Mouse (Mus musculus): ENCODE measurements around the gene Nav3.
"Not testable (repeated sequence)": the region's sequence is repeated elsewhere in the genome, so short reads cannot be mapped to it uniquely, and the experiment has no call there.

Nav3 gene

GRCm38 (mm10) chr10:110061166-110061565 is 394.8 kb downstream of the Nav3 start:
- DNase-seq (ENCODE audit: low spot score) = no peak

GRCm38 (mm10) chr10:110037547-110037946 is 418.5 kb downstream of the Nav3 start:
- DNase-seq (ENCODE audit: low spot score) = no peak

GRCm38 (mm10) chr10:110034582-110035099 is 421.4 kb downstream of the Nav3 start:
- no peak for DNase-seq (ENCODE audit: low spot score)

- not testable (repeated sequence) for DNase-seq (ENCODE audit: low spot score)
Measured at GRCm38 (mm10) chr10:110024897-110025296, 431.1 kb downstream of the Nav3 start.

- no peak for DNase-seq (ENCODE audit: low spot score)
Measured at GRCm38 (mm10) chr10:110022100-110022499, 433.9 kb downstream of the Nav3 start.

- DNase-seq (ENCODE audit: low spot score) = no peak
Measured at GRCm38 (mm10) chr10:110019266-110019866, 436.6 kb downstream of the Nav3 start.

GRCm38 (mm10) chr10:110001328-110001727 is 454.7 kb downstream of the Nav3 start:
- not testable (repeated sequence) for DNase-seq (ENCODE audit: low spot score)

GRCm38 (mm10) chr10:110000755-110001247 is 455.2 kb downstream of the Nav3 start:
- peak; percentile 4 for DNase-seq (ENCODE audit: low spot score)

- DNase-seq (ENCODE audit: low spot score) = no peak
Measured at GRCm38 (mm10) chr10:109999904-110000303, 456.1 kb downstream of the Nav3 start.

- no peak for DNase-seq (ENCODE audit: low spot score)
Measured at GRCm38 (mm10) chr10:109994302-109994701, 461.7 kb downstream of the Nav3 start.

GRCm38 (mm10) chr10:109985824-109986485 is 470.0 kb downstream of the Nav3 start:
- DNase-seq (ENCODE audit: low spot score) = no peak

- no peak for DNase-seq (ENCODE audit: low spot score)
Measured at GRCm38 (mm10) chr10:109976351-109976750, 479.7 kb downstream of the Nav3 start.

- no peak for DNase-seq (ENCODE audit: low spot score)
Measured at GRCm38 (mm10) chr10:109974177-109974576, 481.8 kb downstream of the Nav3 start.

- no peak for DNase-seq (ENCODE audit: low spot score)
Measured at GRCm38 (mm10) chr10:109973483-109973882, 482.5 kb downstream of the Nav3 start.

- DNase-seq (ENCODE audit: low spot score) = no peak
Measured at GRCm38 (mm10) chr10:109950296-109950695, 505.7 kb downstream of the Nav3 start.

- no peak for DNase-seq (ENCODE audit: low spot score)
Measured at GRCm38 (mm10) chr10:109929319-109929622, 526.7 kb downstream of the Nav3 start.

GRCm38 (mm10) chr10:109928547-109929318 is 527.3 kb downstream of the Nav3 start:
- DNase-seq (ENCODE audit: low spot score) = no peak

GRCm38 (mm10) chr10:109926149-109926548 is 529.9 kb downstream of the Nav3 start:
- no peak for DNase-seq (ENCODE audit: low spot score)

- DNase-seq (ENCODE audit: low spot score) = no peak
Measured at GRCm38 (mm10) chr10:109924136-109924535, 531.9 kb downstream of the Nav3 start.

GRCm38 (mm10) chr10:109921368-109921767 is 534.6 kb downstream of the Nav3 start:
- DNase-seq (ENCODE audit: low spot score) = peak; percentile 11

GRCm38 (mm10) chr10:109920607-109921187 is 535.3 kb downstream of the Nav3 start:
- DNase-seq (ENCODE audit: low spot score) = peak; percentile 62

- peak; percentile 11 for DNase-seq (ENCODE audit: low spot score)
Measured at GRCm38 (mm10) chr10:109919515-109919914, 536.5 kb downstream of the Nav3 start.

Data from urinary bladder, postnatal 14 days (tissue).